Mouse (Mus musculus): ENCODE results near the gene Olfr1056. TPM values are rescaled to one million over a fixed set of nuclear protein-coding genes. Genes with fewer than 3 reads are reported as not detected.
"Not testable (repeated sequence)": the region's sequence is repeated elsewhere in the genome, so short reads cannot be mapped to it uniquely, and the experiment has no call there.

The Olfr1056 gene
- polyA plus RNA-seq (2015; fragmentation: Nextera tagmentation; extraction: Ambion mirVana) = not detected in 2 replicates

- Histone ChIP-seq H3K27ac (no peak within 1 kb of the TSS), H3K9me3 (replicated peaks) (no peaks in the 10 kb centered on the region), H3K4me2 (no peak within 1 kb of the TSS), H3K4me3 (replicated peaks) (no peak within 1 kb of the TSS), H3K36me3 (no peaks in the 10 kb centered on the region), H3K27me3 (no peaks in the 10 kb centered on the region), H3K9ac (no peak within 1 kb of the TSS), H3K4me1 (no peaks in the 10 kb centered on the region)
- no peak for ATAC-seq (replicated peaks; ENCODE audit: low FRiP score)
Observed at GRCm38 (mm10) chr2:86362369-86362768, at the start of gene Olfr1056. TSS of gene Olfr1056 (minus strand) at chr2:86362469.

- WGBS = 89% methylated on average over 2 of the region's 2 CpGs
- no peaks in the 10 kb centered on the region for H3K27me3 ChIP-seq
- H3K4me1 ChIP-seq = no peaks in the 10 kb centered on the region
- H3K4me3 ChIP-seq (replicated peaks) = no peak overlapping the region
- H3K36me3 ChIP-seq = no peaks in the 10 kb centered on the region
- H3K9ac ChIP-seq = no peak overlapping the region
- no peaks in the 10 kb centered on the region for H3K9me3 ChIP-seq (replicated peaks)
- no peak for ATAC-seq (replicated peaks; ENCODE audit: low FRiP score)
- no peak overlapping the region for H3K27ac ChIP-seq
- H3K4me2 ChIP-seq = no peak overlapping the region
Observed at GRCm38 (mm10) chr2:86395114-86395513, 32.8 kb upstream of the Olfr1056 start.

- H3K4me3 ChIP-seq (replicated peaks); H3K9ac ChIP-seq; ATAC-seq (replicated peaks; ENCODE audit: low FRiP score); H3K27ac ChIP-seq; H3K36me3 ChIP-seq; H3K4me1 ChIP-seq; H3K4me2 ChIP-seq; H3K27me3 ChIP-seq; H3K9me3 ChIP-seq (replicated peaks): not testable (repeated sequence)
Observed at GRCm38 (mm10) chr2:86388461-86388860, 26.2 kb upstream of the Olfr1056 start, which contains the start of gene Olfr1058. TSS of gene Olfr1058 (minus strand) at chr2:86388561.

GRCm38 (mm10) chr2:86378293-86378692, 16.0 kb upstream of the Olfr1056 start, which contains the start of gene Olfr1057:
TSS of gene Olfr1057 (minus strand) at chr2:86378393.
- Histone ChIP-seq H3K9me3 (replicated peaks) (no peaks in the 10 kb centered on the region), H3K4me3 (replicated peaks) (no peak within 1 kb of the TSS), H3K4me2 (no peak within 1 kb of the TSS), H3K4me1 (no peaks in the 10 kb centered on the region), H3K9ac (no peak within 1 kb of the TSS), H3K36me3 (no peaks in the 10 kb centered on the region), H3K27ac (no peak within 1 kb of the TSS), H3K27me3 (no peaks in the 10 kb centered on the region)
- ATAC-seq (replicated peaks; ENCODE audit: low FRiP score) = no peak

- ATAC-seq (replicated peaks; ENCODE audit: low FRiP score); H3K4me2 ChIP-seq; H3K9ac ChIP-seq; H3K4me3 ChIP-seq (replicated peaks); H3K27me3 ChIP-seq; H3K36me3 ChIP-seq; H3K4me1 ChIP-seq; H3K27ac ChIP-seq; H3K9me3 ChIP-seq (replicated peaks): not testable (repeated sequence)
- 67% methylated on average over 1 of the region's 6 CpGs for WGBS
Observed at GRCm38 (mm10) chr2:86366342-86366741, 4.1 kb upstream of the Olfr1056 start.

GRCm38 (mm10) chr2:86351751-86352150, 10.5 kb downstream of the Olfr1056 start:
- WGBS = 93% methylated on average over 1 of the region's 1 CpGs
- not testable (repeated sequence) for H3K4me3 ChIP-seq (replicated peaks)

GRCm38 (mm10) chr2:86350184-86350583, 12.1 kb downstream of the Olfr1056 start, which contains the start of gene Olfr1055:
TSS of gene Olfr1055 (minus strand) at chr2:86350284.
- Histone ChIP-seq H3K9ac (no peak within 1 kb of the TSS), H3K4me1 (no peaks in the 10 kb centered on the region), H3K4me3 (replicated peaks) (no peak within 1 kb of the TSS), H3K9me3 (replicated peaks) (no peaks in the 10 kb centered on the region), H3K27me3 (no peaks in the 10 kb centered on the region), H3K36me3 (no peaks in the 10 kb centered on the region), H3K27ac (no peak within 1 kb of the TSS), H3K4me2 (no peak within 1 kb of the TSS)
- WGBS = 83% methylated on average over 5 of the region's 5 CpGs
- no peak for ATAC-seq (replicated peaks; ENCODE audit: low FRiP score)

More at GRCm38 (mm10) chr2:86351751-86352150, 10.5 kb downstream of the Olfr1056 start:
- not testable (repeated sequence) for H3K4me2 ChIP-seq; H3K9ac ChIP-seq; H3K36me3 ChIP-seq; H3K27ac ChIP-seq; ATAC-seq (replicated peaks; ENCODE audit: low FRiP score); H3K9me3 ChIP-seq (replicated peaks); H3K4me1 ChIP-seq; H3K27me3 ChIP-seq

- WGBS = 81% methylated on average over 3 of the region's 3 CpGs
- Histone ChIP-seq H3K4me2 (no peak within 1 kb of the TSS), H3K4me1 (no peaks in the 10 kb centered on the region), H3K9me3 (replicated peaks) (no peaks in the 10 kb centered on the region), H3K27ac (no peak within 1 kb of the TSS), H3K36me3 (no peaks in the 10 kb centered on the region), H3K9ac (no peak within 1 kb of the TSS), H3K27me3 (no peaks in the 10 kb centered on the region), H3K4me3 (replicated peaks) (no peak within 1 kb of the TSS)
- ATAC-seq (replicated peaks; ENCODE audit: low FRiP score) = no peak
Observed at GRCm38 (mm10) chr2:86335333-86335732, 26.9 kb downstream of the Olfr1056 start, which contains the start of gene Olfr1054. TSS of gene Olfr1054 (minus strand) at chr2:86335433.

- ATAC-seq (replicated peaks; ENCODE audit: low FRiP score) = no peak
- Histone ChIP-seq H3K36me3 (no peaks in the 10 kb centered on the region), H3K4me2 (no peak within 1 kb of the TSS), H3K27ac (no peak within 1 kb of the TSS), H3K4me3 (replicated peaks) (no peak within 1 kb of the TSS), H3K9ac (no peak within 1 kb of the TSS), H3K27me3 (no peaks in the 10 kb centered on the region), H3K4me1 (no peaks in the 10 kb centered on the region), H3K9me3 (replicated peaks) (no peaks in the 10 kb centered on the region)
- WGBS = 70% methylated on average over 3 of the region's 3 CpGs
Observed at GRCm38 (mm10) chr2:86315184-86315583, 47.1 kb downstream of the Olfr1056 start, which contains the start of gene Olfr1053. TSS of gene Olfr1053 (minus strand) at chr2:86315284.

Other genes with a start within 250 kb of the Olfr1056 start
- not detected in 2 replicates for gene Olfr1039, start 226.5 kb downstream of the Olfr1056 start, polyA plus RNA-seq (2015; fragmentation: Nextera tagmentation; extraction: Ambion mirVana)
- gene Olfr1040, start 215.7 kb downstream of the Olfr1056 start, polyA plus RNA-seq (2015; fragmentation: Nextera tagmentation; extraction: Ambion mirVana) = not detected in 2 replicates
- not detected in 2 replicates for gene Olfr1042, start 200.6 kb downstream of the Olfr1056 start, polyA plus RNA-seq (2015; fragmentation: Nextera tagmentation; extraction: Ambion mirVana)
- not detected in 2 replicates for gene Olfr1043, start 194.9 kb downstream of the Olfr1056 start, polyA plus RNA-seq (2015; fragmentation: Nextera tagmentation; extraction: Ambion mirVana)
- not detected in 2 replicates for gene Olfr1044, start 184.6 kb downstream of the Olfr1056 start, polyA plus RNA-seq (2015; fragmentation: Nextera tagmentation; extraction: Ambion mirVana)
- not detected in 2 replicates for gene Olfr52, start 176.8 kb downstream of the Olfr1056 start, polyA plus RNA-seq (2015; fragmentation: Nextera tagmentation; extraction: Ambion mirVana)
- not detected in 2 replicates for gene Olfr1045, start 159.5 kb downstream of the Olfr1056 start, polyA plus RNA-seq (2015; fragmentation: Nextera tagmentation; extraction: Ambion mirVana)
- gene Olfr1046, start 143.2 kb downstream of the Olfr1056 start, polyA plus RNA-seq (2015; fragmentation: Nextera tagmentation; extraction: Ambion mirVana) = not detected in 2 replicates
- gene Olfr1047, start 131.1 kb downstream of the Olfr1056 start, polyA plus RNA-seq (2015; fragmentation: Nextera tagmentation; extraction: Ambion mirVana) = not detected in 2 replicates
- gene Olfr1048, start 122.2 kb downstream of the Olfr1056 start, polyA plus RNA-seq (2015; fragmentation: Nextera tagmentation; extraction: Ambion mirVana) = not detected in 2 replicates
- gene Olfr1049, start 104.1 kb downstream of the Olfr1056 start, polyA plus RNA-seq (2015; fragmentation: Nextera tagmentation; extraction: Ambion mirVana) = not detected in 2 replicates
- gene Olfr1051, start 83.4 kb downstream of the Olfr1056 start, polyA plus RNA-seq (2015; fragmentation: Nextera tagmentation; extraction: Ambion mirVana) = not detected in 2 replicates
- not detected in 2 replicates for gene Olfr1052, start 70.0 kb downstream of the Olfr1056 start, polyA plus RNA-seq (2015; fragmentation: Nextera tagmentation; extraction: Ambion mirVana)
- gene Olfr1053, start 47.2 kb downstream of the Olfr1056 start, polyA plus RNA-seq (2015; fragmentation: Nextera tagmentation; extraction: Ambion mirVana) = not detected in 2 replicates
- gene Olfr1054, start 27.0 kb downstream of the Olfr1056 start, polyA plus RNA-seq (2015; fragmentation: Nextera tagmentation; extraction: Ambion mirVana) = not detected in 2 replicates
- gene Olfr1055, start 12.2 kb downstream of the Olfr1056 start, polyA plus RNA-seq (2015; fragmentation: Nextera tagmentation; extraction: Ambion mirVana) = not detected in 2 replicates
- gene Olfr1057, start 15.9 kb upstream of the Olfr1056 start, polyA plus RNA-seq (2015; fragmentation: Nextera tagmentation; extraction: Ambion mirVana) = not detected in 2 replicates
- gene Olfr1058, start 26.1 kb upstream of the Olfr1056 start, polyA plus RNA-seq (2015; fragmentation: Nextera tagmentation; extraction: Ambion mirVana) = not detected in 2 replicates
- not detected in 2 replicates for gene Olfr1061, start 51.6 kb upstream of the Olfr1056 start, polyA plus RNA-seq (2015; fragmentation: Nextera tagmentation; extraction: Ambion mirVana)
- gene Olfr1062, start 64.3 kb upstream of the Olfr1056 start, polyA plus RNA-seq (2015; fragmentation: Nextera tagmentation; extraction: Ambion mirVana) = not detected in 2 replicates
- gene Olfr1065, start 88.1 kb upstream of the Olfr1056 start, polyA plus RNA-seq (2015; fragmentation: Nextera tagmentation; extraction: Ambion mirVana) = not detected in 2 replicates
- not detected in 2 replicates for gene Olfr1066, start 93.8 kb upstream of the Olfr1056 start, polyA plus RNA-seq (2015; fragmentation: Nextera tagmentation; extraction: Ambion mirVana)
- gene Olfr228, start 124.9 kb upstream of the Olfr1056 start, polyA plus RNA-seq (2015; fragmentation: Nextera tagmentation; extraction: Ambion mirVana) = not detected in 2 replicates
- gene Olfr1076, start 146.0 kb upstream of the Olfr1056 start, polyA plus RNA-seq (2015; fragmentation: Nextera tagmentation; extraction: Ambion mirVana) = not detected in 2 replicates
- gene Olfr1079, start 180.0 kb upstream of the Olfr1056 start, polyA plus RNA-seq (2015; fragmentation: Nextera tagmentation; extraction: Ambion mirVana) = not detected in 2 replicates
- gene Olfr1080, start 195.8 kb upstream of the Olfr1056 start, polyA plus RNA-seq (2015; fragmentation: Nextera tagmentation; extraction: Ambion mirVana) = not detected in 2 replicates
- gene Olfr1082, start 236.5 kb upstream of the Olfr1056 start, polyA plus RNA-seq (2015; fragmentation: Nextera tagmentation; extraction: Ambion mirVana) = not detected in 2 replicates